Mouse (Mus musculus): Measurements from ENCODE around the gene Kdm4d. TPM values are rescaled to one million over a fixed set of nuclear protein-coding genes. Genes with fewer than 3 reads are reported as not detected.

Kdm4d gene
- polyA plus RNA-seq, 1 experiment from 2014 or later, result 0.07 TPM

DNA sequence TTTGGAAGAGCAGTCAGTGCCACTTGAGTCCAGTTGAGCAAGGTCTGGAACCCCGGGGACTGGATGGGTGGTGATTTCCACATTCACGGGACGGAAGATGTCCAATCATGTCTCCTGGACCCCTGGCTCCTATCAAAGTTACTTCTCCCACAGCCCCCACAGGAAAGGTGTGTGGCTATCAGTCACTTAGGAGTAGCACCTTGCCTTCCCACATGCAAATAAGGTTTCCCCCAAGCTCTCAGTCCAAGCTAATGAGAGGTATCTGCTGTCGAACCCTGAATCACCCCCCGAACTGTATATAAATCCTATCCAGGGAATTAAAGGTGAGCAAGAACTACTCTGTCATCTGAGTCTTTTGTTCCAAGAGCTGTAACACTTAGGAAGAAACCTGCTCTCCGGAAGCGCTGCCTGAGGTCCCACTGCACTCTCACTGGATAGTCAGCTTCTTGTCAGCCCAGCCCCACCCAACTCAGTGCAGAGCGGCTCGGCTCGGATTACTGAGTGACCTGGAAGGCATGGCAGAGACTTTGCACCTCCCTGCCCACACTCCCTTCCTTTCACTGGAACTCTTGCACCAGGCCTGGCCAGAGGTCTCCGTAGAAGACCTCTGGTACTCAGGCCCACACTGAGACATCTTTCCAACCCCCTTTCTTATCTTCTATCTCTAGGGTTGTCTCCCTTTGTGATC, 66.9 kb downstream of the Kdm4d start:
- Histone ChIP-seq H3K27me3 (ENCODE audit: control insufficient read depth, insufficient read depth, low read length) (no peaks in the 10 kb centered on the region), H3K9ac (replicated peaks; ENCODE audit: low read length) (no peak overlapping the region), H3K36me3 (replicated peaks; ENCODE audit: control insufficient read depth, insufficient read depth, low read depth, low read length) (no peaks in the 10 kb centered on the region), H3K4me2 (ENCODE audit: low read depth, low read length) (no peak overlapping the region), H3K9me3 (replicated peaks; ENCODE audit: control insufficient read depth, low read length) (no peaks in the 10 kb centered on the region), H3K4me1 (ENCODE audit: control insufficient read depth, insufficient read depth, low read length) (no peaks in the 10 kb centered on the region), H3K4me3 (ENCODE audit: low read depth, low read length) (no peak overlapping the region), H3K27ac (replicated peaks; ENCODE audit: low read depth, low read length) (no peak overlapping the region)
- DNase-seq (ENCODE audit: low spot score) (peak; percentile 9), ATAC-seq (replicated peaks; ENCODE audit: insufficient number of reproducible peaks, low FRiP score, low TSS enrichment, low read depth) (no peak)
- 61% methylated on average over 11 of the region's 11 CpGs for WGBS

Other genes with a start within 250 kb of the Kdm4d start
- 27.5 and 27.6 TPM in 2 replicates for gene Sesn3, start 225.4 kb downstream of the Kdm4d start, polyA plus RNA-seq (2014; fragmentation: Nextera tagmentation; extraction: Ambion mirVana)
- gene Endod1, start 119.0 kb downstream of the Kdm4d start, polyA plus RNA-seq (2014; fragmentation: Nextera tagmentation; extraction: Ambion mirVana), result 10.5 and 11.3 TPM in 2 replicates
- gene Cwc15, start 135 bp upstream of the Kdm4d start, polyA plus RNA-seq (2014; fragmentation: Nextera tagmentation; extraction: Ambion mirVana), result 210 and 233 TPM in 2 replicates
- gene Amotl1, start 144.6 kb upstream of the Kdm4d start, polyA plus RNA-seq (2014; fragmentation: Nextera tagmentation; extraction: Ambion mirVana), result 28.3 and 28.6 TPM in 2 replicates
- gene Piwil4, start 240.3 kb upstream of the Kdm4d start, polyA plus RNA-seq (2014; fragmentation: Nextera tagmentation; extraction: Ambion mirVana), result not detected in 2 replicates